Mouse (Mus musculus): ENCODE measurements around the gene Olfr538. TPM values are rescaled to one million over a fixed set of nuclear protein-coding genes. Genes with fewer than 3 reads are reported as not detected.
"Not testable (repeated sequence)": the region's sequence is repeated elsewhere in the genome, so short reads cannot be mapped to it uniquely, and the experiment has no call there.

Olfr538 gene
- polyA plus RNA-seq (2015; fragmentation: Nextera tagmentation; extraction: Ambion mirVana): not detected in 2 replicates

DNA sequence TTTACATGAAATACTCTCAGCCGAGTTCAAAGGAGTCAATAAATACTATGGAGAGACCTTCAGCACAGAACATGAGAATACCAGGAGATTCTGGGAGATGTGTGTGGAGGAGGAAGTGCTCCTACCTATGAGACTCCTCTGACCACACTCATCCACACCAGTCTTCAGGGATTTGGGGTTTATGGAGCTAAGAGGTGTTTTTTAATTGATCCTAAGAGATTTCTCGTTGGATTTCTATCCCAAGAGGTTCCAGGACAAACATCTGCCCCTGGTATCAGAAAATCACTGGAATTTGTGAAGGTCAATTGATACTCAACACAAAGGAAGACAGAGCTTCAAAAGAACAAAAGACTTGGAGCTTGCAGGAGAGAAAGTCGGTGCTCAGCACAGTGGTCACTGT lies at the start of gene Olfr538:
Olfr538 (plus strand) TSS at position 301 of the 400 bp plus-strand sequence.
- WGBS: 73% methylated on average over 3 of the region's 3 CpGs
- Histone ChIP-seq H3K4me1 (no peaks in the 10 kb centered on the region), H3K36me3 (no peaks in the 10 kb centered on the region), H3K4me3 (replicated peaks) (no peak within 1 kb of the TSS), H3K9ac (no peak within 1 kb of the TSS), H3K4me2 (replicated peaks) (no peak within 1 kb of the TSS), H3K27me3 (no peaks in the 10 kb centered on the region), H3K27ac (replicated peaks) (no peak within 1 kb of the TSS), H3K9me3 (replicated peaks) (no peaks in the 10 kb centered on the region)
- no peak for ATAC-seq (ENCODE audit: insufficient number of reproducible peaks, low FRiP score, low TSS enrichment, low read depth)

GRCm38 (mm10) chr7:140539746-140540145 lies 27.9 kb upstream of the Olfr538 start:
- ATAC-seq (ENCODE audit: insufficient number of reproducible peaks, low FRiP score, low TSS enrichment, low read depth): no peak
- WGBS: 54% methylated on average over 2 of the region's 2 CpGs
- no peaks in the 10 kb centered on the region for H3K27me3 ChIP-seq
- H3K9me3 ChIP-seq (replicated peaks): no peaks in the 10 kb centered on the region
- H3K4me2 ChIP-seq (replicated peaks): no peak overlapping the region
- H3K9ac ChIP-seq: no peak overlapping the region
- no peaks in the 10 kb centered on the region for H3K36me3 ChIP-seq
- no peak overlapping the region for H3K27ac ChIP-seq (replicated peaks)
- H3K4me1 ChIP-seq: no peaks in the 10 kb centered on the region
- no peak overlapping the region for H3K4me3 ChIP-seq (replicated peaks)

DNA sequence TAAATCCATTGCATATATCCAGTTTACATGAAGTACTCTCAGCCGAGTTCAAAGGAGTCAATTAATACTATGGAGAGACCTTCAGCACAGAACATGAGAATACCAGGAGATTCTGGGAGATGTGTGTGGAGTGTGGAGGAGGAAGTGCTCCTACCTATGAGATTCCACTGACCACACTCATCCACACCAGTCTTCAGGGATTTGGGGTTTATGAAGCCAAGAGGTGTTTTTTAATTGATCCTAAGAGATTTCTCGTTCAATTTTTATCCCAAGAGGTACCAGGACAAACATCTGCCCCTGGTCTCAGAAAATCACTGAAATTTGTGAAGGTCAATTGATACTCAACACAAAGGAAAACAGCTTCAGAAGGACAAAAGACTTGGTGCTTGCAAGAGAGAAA lies 33.3 kb downstream of the Olfr538 start, which contains the start of gene Olfr46:
Olfr46 (plus strand) TSS at position 301 of the 400 bp plus-strand sequence.
- 67% methylated on average over 2 of the region's 2 CpGs for WGBS

More for the DNA sequence above, 33.3 kb downstream of the Olfr538 start, which contains the start of gene Olfr46:
- H3K36me3 ChIP-seq; H3K4me1 ChIP-seq; H3K9ac ChIP-seq; H3K9me3 ChIP-seq (replicated peaks); H3K27me3 ChIP-seq; H3K4me2 ChIP-seq (replicated peaks); ATAC-seq (ENCODE audit: insufficient number of reproducible peaks, low FRiP score, low TSS enrichment, low read depth); H3K27ac ChIP-seq (replicated peaks); H3K4me3 ChIP-seq (replicated peaks): not testable (repeated sequence)

Other genes with a start within 250 kb of the Olfr538 start
- gene Olfr525, start 247.0 kb upstream of the Olfr538 start, polyA plus RNA-seq (2015; fragmentation: Nextera tagmentation; extraction: Ambion mirVana): 0.16 TPM in 1 of 2 replicates, not detected in the other
- 0.23 TPM in 1 of 2 replicates, not detected in the other for gene Olfr527, start 233.9 kb upstream of the Olfr538 start, polyA plus RNA-seq (2015; fragmentation: Nextera tagmentation; extraction: Ambion mirVana)
- not detected in 2 replicates for gene Olfr60, start 206.2 kb upstream of the Olfr538 start, polyA plus RNA-seq (2015; fragmentation: Nextera tagmentation; extraction: Ambion mirVana)
- 0.14 TPM in 1 of 2 replicates, not detected in the other for gene Olfr530, start 191.6 kb upstream of the Olfr538 start, polyA plus RNA-seq (2015; fragmentation: Nextera tagmentation; extraction: Ambion mirVana)
- gene Olfr531, start 165.0 kb upstream of the Olfr538 start, polyA plus RNA-seq (2015; fragmentation: Nextera tagmentation; extraction: Ambion mirVana): not detected in 2 replicates
- not detected in 2 replicates for gene Olfr532, start 146.2 kb upstream of the Olfr538 start, polyA plus RNA-seq (2015; fragmentation: Nextera tagmentation; extraction: Ambion mirVana)
- gene Olfr533, start 104.5 kb upstream of the Olfr538 start, polyA plus RNA-seq (2015; fragmentation: Nextera tagmentation; extraction: Ambion mirVana): 0.09 and 0.19 TPM in 2 replicates
- gene Olfr535, start 83.7 kb upstream of the Olfr538 start, polyA plus RNA-seq (2015; fragmentation: Nextera tagmentation; extraction: Ambion mirVana): not detected in 2 replicates
- 0.76 TPM in 1 of 2 replicates, not detected in the other for gene Olfr536, start 60.5 kb upstream of the Olfr538 start, polyA plus RNA-seq (2015; fragmentation: Nextera tagmentation; extraction: Ambion mirVana)
- not detected in 2 replicates for gene Olfr46, start 33.4 kb downstream of the Olfr538 start, polyA plus RNA-seq (2015; fragmentation: Nextera tagmentation; extraction: Ambion mirVana)
- gene Olfr61, start 61.1 kb downstream of the Olfr538 start, polyA plus RNA-seq (2015; fragmentation: Nextera tagmentation; extraction: Ambion mirVana): not detected in 2 replicates
- not detected in 2 replicates for gene Olfr53, start 78.6 kb downstream of the Olfr538 start, polyA plus RNA-seq (2015; fragmentation: Nextera tagmentation; extraction: Ambion mirVana)
- gene Olfr539, start 92.0 kb downstream of the Olfr538 start, polyA plus RNA-seq (2015; fragmentation: Nextera tagmentation; extraction: Ambion mirVana): not detected in 2 replicates
- gene Olfr45, start 114.1 kb downstream of the Olfr538 start, polyA plus RNA-seq (2015; fragmentation: Nextera tagmentation; extraction: Ambion mirVana): not detected in 2 replicates
- gene Olfr541, start 129.4 kb downstream of the Olfr538 start, polyA plus RNA-seq (2015; fragmentation: Nextera tagmentation; extraction: Ambion mirVana): not detected in 2 replicates
- gene Cyp2e1, start 195.9 kb downstream of the Olfr538 start, polyA plus RNA-seq (2015; fragmentation: Nextera tagmentation; extraction: Ambion mirVana): not detected in 2 replicates
- gene Syce1, start 220.0 kb downstream of the Olfr538 start, polyA plus RNA-seq (2015; fragmentation: Nextera tagmentation; extraction: Ambion mirVana): 0.19 TPM in 1 of 2 replicates, not detected in the other